Mouse (Mus musculus) cerebellum, adult (tissue): Measurements from ENCODE around the gene AC124108.1.
"Not testable (repeated sequence)": the region's sequence is repeated elsewhere in the genome, so short reads cannot be mapped to it uniquely, and the experiment has no call there.

Experiments used
- ATAC-seq: cut with Nextera tagmentation; 2 replicates; pipeline ENCODE4 v1.9.2; 2017; ENCODE audit warnings: mild to moderate bottlenecking, moderate library complexity, mixed read lengths; ENCODE audit not compliant: insufficient number of reproducible peaks, low FRiP score, low TSS enrichment

AC124108.1 gene

GRCm38 (mm10) chr1:132162618-132163017 lies 28.6 kb upstream of the AC124108.1 start:
- ATAC-seq = not testable (repeated sequence)

GRCm38 (mm10) chr1:132164780-132165518 lies 26.3 kb upstream of the AC124108.1 start:
- ATAC-seq = no peak

- no peak for ATAC-seq
Measured at GRCm38 (mm10) chr1:132165859-132166258, 25.4 kb upstream of the AC124108.1 start.

DNA sequence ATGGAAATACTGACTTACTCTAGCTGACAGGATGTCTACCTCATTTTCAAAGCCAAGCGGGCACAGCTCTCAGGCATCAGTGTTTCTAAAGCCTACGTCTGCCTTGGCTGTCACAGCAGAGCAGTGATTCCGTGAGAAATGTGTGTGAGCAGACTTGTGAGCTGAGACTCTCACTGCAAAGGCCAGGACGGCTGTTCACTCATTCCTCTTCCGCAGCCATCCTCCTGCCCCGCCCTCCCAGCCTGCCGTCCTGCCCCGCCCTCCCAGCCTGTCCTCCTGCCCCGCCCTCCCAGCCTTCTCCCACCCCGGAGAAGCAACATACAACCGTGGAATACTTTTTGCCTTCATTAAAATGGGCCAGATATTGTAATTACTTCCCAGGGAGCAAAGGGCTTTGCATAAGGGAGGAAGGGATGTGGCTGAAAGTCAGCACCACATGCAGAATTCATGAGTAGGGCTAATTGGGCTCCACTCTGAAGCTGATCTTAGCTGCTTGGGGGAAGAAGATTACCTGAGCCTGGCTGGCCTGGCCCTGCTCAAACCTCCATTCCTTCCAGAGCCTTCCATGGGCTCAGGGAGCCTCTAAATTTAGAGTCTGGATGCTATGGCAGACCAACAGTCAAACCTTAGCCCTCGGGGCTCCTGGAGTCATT lies 23.0 kb upstream of the AC124108.1 start:
- no peak for ATAC-seq

- ATAC-seq = no peak
Measured at GRCm38 (mm10) chr1:132170698-132171097, 20.6 kb upstream of the AC124108.1 start.

GRCm38 (mm10) chr1:132171619-132172018 lies 19.6 kb upstream of the AC124108.1 start:
- ATAC-seq = no peak

GRCm38 (mm10) chr1:132186303-132186702 lies 5.0 kb upstream of the AC124108.1 start:
- no peak for ATAC-seq

DNA sequence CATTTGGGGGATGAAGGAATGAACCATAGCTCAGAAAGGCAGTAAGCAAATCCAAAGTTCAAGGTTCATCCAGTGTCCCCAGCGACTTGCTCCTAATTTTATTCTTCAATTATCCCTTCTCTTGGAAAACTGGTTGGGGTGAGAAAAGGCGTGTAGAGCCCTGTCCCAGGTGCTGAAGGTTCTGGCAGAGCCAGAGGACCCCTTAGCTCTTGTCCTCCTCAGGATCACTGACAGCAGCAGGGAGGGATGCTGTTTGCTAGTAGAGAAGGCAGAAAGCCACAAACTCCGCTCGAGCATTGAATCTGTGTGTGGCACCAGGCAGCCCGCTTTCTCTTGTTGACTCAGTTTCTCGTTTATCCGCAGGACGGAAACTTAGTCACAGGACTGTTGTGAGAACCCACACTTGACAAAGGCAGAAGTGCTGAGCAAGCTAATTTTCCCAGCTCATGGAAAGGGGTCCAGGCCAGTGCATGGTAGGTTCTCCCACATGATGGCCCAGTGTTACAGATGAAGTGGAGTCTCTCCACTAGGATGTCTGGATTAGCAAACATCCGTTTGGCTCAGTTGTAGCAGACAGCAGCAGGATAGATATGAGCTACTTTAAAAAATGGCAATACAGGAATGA lies 2.7 kb upstream of the AC124108.1 start:
- ATAC-seq = no peak

DNA sequence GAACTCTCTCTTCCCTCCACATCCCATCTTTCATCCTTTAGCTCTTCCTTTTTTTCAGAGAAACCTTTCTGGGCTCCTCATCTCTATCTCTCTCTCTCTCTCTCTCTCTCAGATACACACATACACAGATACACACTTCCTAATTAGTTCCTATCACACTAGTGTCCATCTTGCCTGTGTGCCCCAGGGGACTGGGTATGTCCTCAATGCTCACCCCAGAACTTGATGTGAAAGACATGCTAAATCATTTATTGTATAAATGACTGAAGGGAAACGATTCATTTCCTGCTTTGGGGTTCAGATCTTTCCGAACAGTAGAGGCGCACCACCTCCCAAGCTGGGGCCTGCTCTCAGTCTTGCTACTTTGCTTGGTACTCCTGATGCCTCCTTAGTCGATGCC lies 2.0 kb upstream of the AC124108.1 start:
- ATAC-seq = no peak

GRCm38 (mm10) chr1:132190040-132190513 lies 1.2 kb upstream of the AC124108.1 start:
- ATAC-seq = no peak

DNA sequence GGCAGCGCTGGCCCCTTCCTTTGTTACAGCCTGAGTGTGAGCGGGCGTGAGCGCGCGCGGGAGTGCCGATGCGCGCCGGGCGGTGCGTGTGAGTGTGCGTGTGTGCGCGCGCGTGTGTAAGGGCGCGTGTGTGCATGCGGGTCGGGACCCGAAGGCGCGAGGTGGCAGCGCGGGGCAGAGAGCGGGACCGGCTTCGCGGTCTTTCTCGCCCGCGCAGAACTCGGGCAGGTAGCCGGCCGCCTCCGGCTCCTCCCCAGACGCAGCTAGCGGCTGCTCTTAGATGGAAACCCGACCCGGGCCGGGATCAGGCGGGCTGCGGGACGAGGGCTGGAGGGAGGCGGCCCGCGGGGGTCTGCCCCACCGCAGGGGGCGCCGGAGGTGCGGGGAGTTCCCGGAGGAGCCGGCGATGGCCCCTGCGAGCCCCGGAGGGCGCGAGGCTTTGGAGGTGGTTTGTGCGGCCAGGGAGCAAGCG lies 600 bp upstream of the AC124108.1 start:
- no peak for ATAC-seq

- ATAC-seq = no peak
Measured at GRCm38 (mm10) chr1:132191786-132192680, 776 bp downstream of the AC124108.1 start.

DNA sequence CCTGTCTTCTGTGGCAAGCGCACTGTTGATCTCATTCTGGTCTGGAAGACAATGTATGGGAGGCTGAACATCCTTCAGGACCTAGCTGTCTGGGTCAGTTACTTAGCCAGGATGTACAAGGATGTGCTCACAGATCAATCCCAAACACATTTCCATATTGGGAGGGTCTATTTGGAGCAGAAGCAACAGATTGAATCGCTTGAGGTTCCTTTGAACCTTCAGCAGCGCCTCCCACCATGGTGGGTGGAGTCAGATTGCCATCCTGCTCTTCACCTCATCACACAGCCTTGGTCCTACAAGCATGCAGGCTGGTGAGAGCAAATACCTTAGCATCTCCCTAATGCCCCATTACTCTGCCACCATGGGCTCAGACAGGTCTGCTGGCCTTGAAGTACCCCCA lies 2.5 kb downstream of the AC124108.1 start:
- no peak for ATAC-seq

- no peak for ATAC-seq
Measured at GRCm38 (mm10) chr1:132194624-132195023, 3.4 kb downstream of the AC124108.1 start.

- ATAC-seq = no peak
Measured at GRCm38 (mm10) chr1:132195100-132195499, 3.8 kb downstream of the AC124108.1 start.

- no peak for ATAC-seq
Measured at GRCm38 (mm10) chr1:132195681-132196080, 4.4 kb downstream of the AC124108.1 start.

GRCm38 (mm10) chr1:132196337-132196736 lies 5.1 kb downstream of the AC124108.1 start:
- no peak for ATAC-seq

GRCm38 (mm10) chr1:132197666-132198065 lies 6.4 kb downstream of the AC124108.1 start:
- no peak for ATAC-seq

- no peak for ATAC-seq
Measured at GRCm38 (mm10) chr1:132198401-132199071, 7.3 kb downstream of the AC124108.1 start.

GRCm38 (mm10) chr1:132199244-132199643 lies 8.0 kb downstream of the AC124108.1 start:
- no peak for ATAC-seq
